Mouse (Mus musculus): Measurements from ENCODE around the gene Chst8.

Gene Chst8

DNA sequence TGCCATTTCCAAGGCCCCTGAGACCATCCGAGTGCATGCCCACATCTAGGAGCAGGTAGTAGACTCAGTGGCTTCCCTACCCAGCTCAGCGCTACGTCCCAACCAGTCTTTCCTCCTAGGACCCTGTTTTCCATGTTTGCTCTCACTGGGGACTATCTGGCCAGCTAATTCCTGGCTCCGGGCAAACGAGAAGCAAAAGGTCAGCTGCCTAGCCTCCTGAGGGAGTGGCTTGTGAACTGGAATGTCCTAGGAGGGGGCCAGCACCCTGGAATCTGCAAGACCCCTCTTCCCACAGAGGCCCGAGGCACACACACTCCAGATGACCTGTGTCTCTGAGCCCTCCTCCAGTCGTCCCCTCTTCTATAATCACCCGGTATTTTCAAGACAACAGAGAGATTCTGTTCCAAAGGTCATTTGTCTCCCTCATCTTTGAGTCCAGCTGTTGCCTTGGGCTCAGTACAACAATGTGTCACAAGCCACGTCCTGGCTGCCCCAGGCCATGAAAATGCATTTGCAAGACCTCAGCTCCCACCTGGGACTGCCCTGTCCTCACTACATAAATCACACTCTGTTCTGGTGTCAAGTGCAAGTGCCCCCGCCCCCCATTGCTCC lies 60.3 kb downstream of the Chst8 start:
- DNase-seq (ENCODE audit: extremely low spot score) = no peak

DNA sequence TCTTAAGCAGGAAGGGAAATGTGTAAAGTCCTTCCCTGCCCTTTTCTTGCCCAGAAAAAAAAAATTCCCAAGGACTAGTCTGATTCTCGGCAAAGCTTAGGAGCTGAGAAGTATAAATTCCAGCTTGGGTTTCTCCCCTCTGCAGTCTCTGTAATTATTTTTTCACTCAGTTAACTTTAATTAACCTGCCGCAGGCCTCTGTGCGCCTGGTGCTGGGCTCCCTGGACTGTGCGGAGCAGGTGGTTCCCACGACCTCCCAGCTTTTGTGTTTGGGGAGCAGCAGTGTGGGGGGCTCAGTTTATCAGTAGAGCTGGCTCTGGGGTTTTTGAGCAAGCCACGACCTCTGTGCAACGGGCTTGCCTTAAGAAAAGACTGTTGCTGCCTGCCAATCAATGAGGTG lies 62.2 kb downstream of the Chst8 start:
- no peak for DNase-seq (ENCODE audit: extremely low spot score)

DNA sequence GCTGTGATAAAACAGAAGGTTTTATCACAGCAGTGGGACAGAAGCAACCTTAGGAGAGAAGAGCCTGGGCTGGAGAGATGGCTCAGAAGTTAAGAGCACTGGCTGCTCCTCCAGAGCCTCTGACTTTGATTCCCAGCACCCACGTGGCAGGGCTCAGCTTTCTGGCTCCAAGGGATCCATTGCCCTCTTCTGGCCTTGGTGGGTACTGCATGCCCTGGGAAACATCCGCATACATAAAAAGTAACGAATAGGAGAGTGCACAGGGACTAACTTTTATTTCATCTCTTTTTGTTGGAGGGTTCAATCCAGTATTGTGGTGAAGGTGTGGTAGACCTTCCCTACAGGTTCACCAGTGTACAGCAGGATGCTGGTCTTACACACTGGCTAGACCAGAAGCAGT lies 62.8 kb downstream of the Chst8 start:
- DNase-seq (ENCODE audit: extremely low spot score) = no peak

DNA sequence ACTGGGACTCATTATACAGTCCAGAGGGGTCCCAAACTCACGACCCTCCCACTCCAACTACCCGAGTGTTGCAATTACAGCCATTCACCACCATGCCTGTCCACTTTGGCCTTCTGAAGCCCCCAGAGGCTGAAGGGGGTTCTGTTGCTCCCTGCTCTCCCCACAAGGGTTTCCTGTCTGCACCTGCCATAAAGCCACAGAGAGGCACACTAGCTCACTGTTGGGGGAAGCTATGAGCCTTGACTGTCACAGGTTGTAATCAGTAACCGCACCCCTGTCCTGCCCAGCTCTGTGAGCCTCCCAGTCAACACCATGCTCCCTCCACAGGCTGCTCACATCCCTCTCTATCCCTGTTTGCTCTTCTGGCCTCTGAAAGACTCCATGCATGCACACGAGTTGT lies 64.0 kb downstream of the Chst8 start:
- no peak for DNase-seq (ENCODE audit: extremely low spot score)

DNA sequence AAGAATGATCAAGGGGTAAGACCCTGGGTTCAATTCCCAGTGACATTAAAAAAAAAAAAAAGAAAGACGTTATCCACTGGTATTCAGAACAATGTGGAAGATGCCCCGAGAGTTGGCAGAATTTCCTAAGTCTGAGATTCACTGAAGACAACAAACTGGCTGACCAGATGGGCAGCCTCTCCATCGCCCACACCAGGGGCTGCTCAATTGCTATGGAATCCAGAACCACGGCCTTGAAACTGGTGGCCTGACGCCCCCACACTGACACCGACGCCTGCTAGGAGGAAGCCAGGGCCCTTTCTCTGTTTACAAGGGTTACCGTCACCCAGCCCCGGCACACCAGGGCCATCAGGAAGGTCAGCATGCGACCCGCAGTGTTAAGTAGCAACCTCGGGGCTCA lies 64.8 kb downstream of the Chst8 start:
- DNase-seq (ENCODE audit: extremely low spot score) = no peak

DNA sequence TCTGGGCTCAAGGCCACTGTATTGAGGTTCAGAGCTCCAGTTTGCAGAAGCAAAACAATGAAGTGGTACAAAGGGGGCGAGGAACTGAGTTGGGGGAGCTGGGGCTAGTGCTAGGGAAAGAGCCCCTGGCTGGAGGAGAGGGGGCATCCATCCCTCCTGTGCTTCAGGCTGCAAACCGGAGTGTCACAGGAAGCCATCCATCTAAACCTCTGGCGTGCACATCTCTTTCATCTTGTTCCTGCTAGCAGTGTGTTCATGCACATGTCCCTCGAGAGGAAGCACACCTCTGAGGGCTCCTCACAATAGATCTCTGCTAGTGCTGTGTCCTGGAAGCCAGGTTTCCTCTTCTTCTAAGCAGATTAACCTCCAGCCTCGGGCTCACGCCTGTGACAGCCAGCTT lies 65.9 kb downstream of the Chst8 start:
- DNase-seq (ENCODE audit: extremely low spot score) = peak; percentile 25

DNA sequence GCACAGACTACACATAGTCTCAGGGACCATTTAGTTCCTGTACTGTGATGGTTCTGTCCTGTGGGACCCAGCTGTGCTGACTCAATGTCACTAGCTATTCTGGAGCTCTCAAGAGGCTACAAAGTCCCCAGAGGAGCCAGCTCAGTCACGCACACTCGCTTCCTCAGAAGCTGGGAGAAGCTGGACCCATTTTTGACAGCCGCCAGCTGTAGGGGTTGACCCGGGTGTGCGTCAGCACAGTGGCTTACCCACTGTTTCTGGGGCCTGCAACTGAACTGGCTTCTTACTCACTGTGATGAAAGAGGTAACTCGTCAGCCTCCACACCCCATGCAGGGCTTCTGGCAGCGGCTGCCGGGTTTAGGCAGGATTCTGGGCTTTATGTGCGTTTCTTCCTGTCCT lies 66.3 kb downstream of the Chst8 start:
- no peak for DNase-seq (ENCODE audit: extremely low spot score)

DNA sequence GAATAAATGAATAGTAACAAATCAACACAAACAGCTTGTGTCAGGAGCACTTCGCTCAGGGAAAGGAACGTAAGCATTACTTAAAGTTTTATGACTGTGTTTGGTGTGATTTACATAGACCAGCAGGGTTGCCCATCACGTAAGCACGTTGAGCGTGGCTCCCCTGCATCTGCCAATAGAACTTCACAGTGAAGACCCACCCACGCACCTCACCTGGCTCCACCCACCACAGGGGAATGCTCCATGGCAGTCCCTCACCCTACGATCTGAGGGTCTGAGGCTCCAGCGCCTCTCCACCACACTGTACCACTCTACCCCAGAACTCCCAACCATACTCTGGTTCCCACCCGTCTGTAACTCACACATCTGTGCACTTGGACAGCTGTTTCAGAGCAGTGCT lies 67.1 kb downstream of the Chst8 start:
- no peak for DNase-seq (ENCODE audit: extremely low spot score)

DNA sequence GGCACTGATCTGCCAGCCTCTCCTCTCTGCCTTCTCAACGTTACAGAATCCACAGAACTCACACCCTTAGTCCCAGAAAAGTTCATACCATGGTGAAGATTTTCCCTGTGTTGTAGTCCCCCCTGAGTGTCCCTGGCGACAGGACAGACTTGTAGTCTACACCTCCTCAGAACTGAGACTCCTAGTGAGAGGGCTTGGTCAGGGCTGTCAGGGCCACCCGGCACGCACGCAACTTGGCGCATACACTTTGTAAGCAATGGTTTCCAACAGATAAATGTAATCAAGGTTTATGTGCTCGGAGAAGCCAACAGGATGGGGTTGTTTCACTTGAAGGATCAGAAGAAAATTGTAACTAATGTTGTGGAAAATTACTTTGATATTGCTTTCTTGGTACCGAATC lies 67.5 kb downstream of the Chst8 start:
- DNase-seq (ENCODE audit: extremely low spot score) = no peak

DNA sequence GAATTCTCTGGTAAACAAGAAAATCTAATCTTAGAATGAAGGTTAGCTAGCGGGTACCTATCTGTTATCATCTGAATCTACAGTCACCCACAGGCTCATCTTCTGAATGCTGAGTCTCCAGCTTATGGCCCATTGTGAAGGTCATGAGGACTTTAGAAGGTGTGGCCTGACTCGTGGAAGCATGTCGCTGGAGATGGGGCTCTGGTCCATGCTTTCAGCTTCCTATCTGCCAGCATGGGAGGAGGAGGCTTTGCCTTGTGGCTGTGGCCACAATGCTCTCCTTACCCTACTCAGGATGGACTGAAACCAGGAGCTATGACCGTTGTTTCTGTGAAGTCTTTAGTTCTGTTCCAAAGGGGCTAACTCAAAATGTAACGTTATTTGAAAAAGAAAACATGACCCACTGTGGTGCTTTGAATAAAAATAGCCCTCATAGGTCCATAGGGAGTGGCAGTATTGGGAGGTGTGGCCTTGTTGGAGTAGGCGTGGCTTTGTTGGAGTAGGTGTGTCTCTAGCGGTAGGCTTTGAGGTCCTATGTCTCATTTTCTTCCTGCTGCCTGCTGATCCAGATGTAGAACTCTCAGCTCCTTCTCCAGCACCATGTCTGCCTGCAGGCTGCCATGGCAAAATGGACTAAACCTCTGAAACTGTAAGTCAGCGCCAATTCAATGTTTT lies 69.0 kb downstream of the Chst8 start:
- no peak for DNase-seq (ENCODE audit: extremely low spot score)

DNA sequence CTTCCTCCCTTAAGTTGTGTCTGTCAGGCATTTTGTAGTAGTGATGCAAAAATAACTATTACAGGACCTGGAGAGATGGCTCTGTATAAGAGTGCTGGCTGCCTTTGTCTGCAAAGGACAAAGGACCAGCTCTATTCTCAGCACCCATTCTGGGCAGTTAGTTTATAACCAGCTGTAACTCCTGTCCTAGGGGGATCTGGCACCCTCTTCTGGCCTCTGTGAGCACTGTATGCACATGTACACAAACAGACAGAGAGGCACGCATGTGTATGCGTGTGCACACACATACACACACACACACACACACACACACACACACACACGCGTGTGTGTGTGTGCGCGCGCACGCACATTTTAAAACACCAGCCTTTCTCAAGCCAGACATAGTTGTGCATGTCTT lies 73.1 kb downstream of the Chst8 start:
- DNase-seq (ENCODE audit: extremely low spot score) = no peak

DNA sequence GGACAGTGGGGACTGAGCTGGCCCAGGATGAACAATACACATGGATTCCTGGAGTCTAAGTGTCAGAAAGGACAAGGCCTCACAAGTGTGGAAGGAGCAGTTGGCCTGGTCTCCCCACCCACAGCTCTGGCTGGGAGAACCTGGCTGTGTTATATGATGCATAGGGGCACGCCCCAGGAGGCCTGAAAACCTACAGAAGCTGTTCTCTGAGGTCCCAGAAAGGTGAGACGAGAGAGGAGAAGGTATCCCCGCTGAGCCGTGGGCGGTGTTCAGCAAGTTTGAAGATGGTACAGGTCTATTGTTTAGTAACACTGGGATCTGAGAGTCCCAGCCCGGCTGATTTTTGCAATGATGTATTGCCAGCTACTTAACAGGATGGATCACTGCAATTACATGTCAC lies 75.3 kb downstream of the Chst8 start:
- DNase-seq (ENCODE audit: extremely low spot score) = no peak

DNA sequence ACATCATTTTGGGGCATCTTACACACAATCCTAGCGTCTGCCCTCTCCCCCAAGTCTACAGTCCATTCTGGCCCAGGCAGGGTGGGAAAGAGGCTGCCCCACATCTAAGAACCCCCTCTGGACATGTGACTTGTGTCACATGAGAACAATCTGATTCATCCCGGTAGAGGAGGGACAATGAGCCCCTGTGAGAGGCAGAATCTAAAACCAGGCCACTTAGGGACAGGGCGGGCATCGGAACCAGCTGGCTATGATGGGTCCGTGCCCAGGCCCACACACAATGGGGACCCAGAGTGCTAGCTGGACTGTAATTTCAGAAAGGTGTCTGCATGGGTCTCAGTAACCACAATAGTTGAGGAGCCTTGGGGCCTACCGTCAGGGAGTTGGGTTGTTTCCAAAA lies 78.2 kb downstream of the Chst8 start:
- no peak for DNase-seq (ENCODE audit: extremely low spot score)

DNA sequence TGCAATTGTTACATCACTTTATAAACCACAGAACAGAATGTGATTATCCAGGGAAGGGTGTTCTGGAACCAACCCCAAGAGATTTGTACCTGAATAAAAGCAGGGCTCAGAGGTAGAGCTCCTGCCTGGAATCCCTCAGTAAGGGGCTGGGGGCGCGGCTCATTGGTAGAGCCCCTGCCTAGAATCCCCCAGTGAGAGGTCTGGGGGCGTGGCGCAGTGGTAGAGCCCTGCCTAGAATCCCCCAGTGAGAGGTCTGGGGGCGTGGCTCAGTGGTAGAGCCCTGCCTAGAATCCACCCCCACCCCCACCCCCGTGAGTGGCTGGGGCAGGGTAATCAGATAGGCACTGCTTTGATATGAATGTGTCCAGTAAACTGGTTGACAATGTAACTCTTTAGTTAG lies 83.6 kb downstream of the Chst8 start:
- DNase-seq (ENCODE audit: extremely low spot score) = no peak

DNA sequence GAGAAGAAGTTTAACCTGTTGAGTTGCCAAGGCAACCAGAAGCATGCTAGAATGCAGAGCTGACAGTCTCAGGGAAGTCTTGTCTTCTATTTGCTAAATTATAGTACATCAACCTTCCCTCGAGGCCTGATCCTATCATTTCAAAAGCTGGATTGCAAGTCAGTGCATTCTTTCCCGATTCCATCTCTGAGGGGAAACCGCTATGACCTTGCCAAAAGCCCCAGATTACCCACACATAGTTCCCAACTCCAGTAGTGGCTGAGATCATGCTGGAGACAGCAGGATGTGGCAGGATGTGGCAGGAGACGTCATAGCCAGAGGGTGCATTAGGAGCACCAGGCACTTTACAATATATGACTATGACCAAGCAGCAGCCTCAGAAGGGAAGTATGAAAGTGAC lies 87.3 kb downstream of the Chst8 start:
- DNase-seq (ENCODE audit: extremely low spot score) = no peak

DNA sequence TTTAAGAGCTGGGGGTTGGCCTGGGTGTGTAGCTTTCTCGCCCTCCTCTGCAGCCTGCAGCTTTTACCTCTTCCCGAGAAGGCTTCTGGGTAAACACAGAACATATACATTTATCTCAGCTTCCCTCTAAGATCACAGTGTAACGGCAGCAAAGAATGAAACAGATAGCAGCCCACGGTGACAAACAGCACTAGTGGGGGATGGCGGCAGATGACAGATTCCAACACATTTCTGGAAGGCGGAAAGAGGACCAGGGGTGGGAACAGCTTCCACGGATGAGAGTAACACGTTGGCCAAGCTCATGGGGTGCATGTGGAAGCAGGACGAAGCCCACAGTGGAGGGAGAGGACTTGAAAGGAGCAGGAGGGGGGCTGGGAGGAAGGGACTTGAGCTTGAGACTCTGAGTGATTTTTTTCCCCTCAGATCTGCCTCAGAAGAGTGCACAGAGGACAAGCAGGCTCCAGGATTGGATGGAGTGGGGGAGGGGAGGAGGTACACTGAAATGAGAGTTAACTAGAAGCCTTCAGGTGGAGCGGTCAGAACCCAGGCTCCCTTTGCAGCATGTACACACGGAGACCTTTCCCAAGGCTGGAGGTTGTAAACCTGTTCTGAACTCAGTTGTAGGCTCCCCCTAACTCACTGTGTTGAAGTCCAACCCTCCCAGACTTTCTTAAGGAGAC lies 89.8 kb downstream of the Chst8 start:
- peak; percentile 12 for DNase-seq (ENCODE audit: extremely low spot score)

DNA sequence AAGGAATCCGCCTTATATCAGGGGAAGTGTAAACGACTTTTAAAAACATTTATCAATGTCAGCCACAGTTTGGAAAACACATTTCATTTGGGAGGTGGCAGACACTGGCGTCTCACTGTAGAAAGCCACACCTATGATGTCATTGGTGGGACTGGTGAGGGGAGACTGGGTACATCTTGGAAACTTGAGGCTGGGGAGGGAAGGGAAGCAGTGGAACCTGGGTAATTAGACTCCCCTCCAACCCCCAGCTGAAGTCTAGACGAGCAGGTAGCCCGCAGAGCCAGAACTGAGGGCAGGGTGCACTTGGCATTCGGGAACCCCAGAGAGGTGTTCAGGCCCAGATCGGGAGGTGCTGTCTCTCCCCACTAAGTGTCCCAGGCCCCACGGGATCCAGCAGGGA lies 90.4 kb downstream of the Chst8 start:
- DNase-seq (ENCODE audit: extremely low spot score) = no peak

DNA sequence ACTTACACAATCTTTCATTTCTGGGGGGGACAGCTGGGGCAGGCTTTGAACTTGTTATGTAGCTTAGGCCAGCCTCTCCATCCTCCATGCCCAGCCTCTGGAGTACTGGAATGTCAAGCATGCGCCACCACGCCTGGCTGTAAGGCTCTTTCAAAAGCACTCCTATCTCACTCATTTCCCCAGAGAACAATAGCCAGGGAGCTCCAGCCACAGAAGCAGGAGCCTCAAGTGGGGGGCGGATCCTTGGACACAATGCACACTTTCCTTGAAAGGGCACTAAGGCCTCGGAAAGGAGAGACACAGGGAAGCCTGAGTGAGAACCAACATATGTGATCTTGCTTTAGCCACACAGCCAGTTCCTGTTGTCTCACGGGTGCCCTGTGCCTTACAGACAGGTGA lies 90.9 kb downstream of the Chst8 start:
- DNase-seq (ENCODE audit: extremely low spot score) = peak; percentile 64

DNA sequence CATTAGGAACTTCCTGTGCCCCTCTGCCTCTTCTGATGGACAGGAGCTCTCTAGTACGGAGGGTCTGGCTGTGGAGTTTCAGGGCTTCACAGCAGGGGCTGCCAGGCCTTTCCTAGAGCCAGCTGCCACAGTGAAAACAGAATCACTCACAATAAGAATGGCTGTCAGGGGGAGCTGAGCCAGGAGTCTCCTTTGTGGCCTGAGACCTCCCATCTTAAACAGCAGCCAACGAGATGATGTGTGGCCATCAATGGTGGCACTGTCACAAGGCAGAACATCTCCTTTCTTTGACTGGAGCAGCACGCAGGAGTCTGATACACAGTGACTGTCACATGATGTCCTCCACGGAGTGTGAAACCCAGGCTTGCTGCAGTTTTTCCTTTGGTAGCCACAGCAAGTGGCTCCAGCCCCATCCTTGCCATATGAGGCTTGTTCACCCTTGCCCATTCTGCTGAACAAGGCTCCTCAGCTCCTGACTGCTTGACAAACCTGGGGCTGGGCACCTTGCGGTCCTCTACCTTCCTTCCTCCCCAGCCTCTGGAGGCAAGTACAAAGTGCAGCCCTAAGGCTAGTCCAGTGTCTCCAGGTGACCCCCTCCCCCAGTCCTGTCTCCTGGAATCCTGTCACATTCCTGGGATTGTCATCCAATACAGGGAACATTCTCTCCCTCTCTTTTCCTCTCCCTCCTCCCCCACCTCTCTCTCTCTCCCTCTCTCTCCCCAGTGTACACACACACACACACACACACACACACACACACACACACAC lies 91.4 kb downstream of the Chst8 start:
- DNase-seq (ENCODE audit: extremely low spot score) = no peak

DNA sequence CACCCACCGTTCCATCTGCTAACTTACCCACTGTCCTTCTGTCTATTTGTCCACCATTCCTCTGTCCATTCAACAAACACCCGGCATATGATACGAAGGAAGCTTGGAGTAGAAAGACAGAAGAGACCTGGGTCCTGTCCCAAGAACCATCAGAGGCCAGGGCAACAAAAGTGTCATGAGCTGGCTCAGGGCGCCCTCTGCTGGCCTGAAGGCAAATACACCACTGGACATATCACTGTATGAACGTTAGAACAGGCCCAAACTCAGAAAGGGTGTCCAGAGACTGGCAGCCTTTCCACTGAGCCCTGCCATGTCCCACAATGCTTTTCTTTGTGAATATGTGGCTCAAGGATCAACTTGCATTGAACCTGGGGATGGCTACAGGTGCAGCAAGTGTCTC lies 92.9 kb downstream of the Chst8 start:
- peak; percentile 64 for DNase-seq (ENCODE audit: extremely low spot score)

DNA sequence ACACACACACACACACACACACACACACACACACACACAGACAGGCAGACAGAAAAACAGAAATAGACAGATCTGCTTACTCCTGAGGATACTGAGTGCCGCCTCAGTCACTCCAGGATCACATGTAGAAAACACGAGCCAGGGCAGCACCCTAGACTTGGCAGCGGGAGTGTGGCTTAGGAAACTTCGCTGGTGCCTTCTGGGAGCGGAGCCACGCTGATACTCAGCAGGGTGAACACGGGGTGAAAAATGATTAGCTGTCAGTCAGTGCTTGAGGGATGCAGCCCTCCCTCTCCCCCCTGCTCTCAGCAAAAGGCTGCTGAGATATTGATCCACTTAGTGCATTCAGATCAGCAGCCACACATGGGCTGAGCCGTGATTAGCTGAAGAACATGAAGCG lies 93.9 kb downstream of the Chst8 start:
- DNase-seq (ENCODE audit: extremely low spot score) = no peak

DNA sequence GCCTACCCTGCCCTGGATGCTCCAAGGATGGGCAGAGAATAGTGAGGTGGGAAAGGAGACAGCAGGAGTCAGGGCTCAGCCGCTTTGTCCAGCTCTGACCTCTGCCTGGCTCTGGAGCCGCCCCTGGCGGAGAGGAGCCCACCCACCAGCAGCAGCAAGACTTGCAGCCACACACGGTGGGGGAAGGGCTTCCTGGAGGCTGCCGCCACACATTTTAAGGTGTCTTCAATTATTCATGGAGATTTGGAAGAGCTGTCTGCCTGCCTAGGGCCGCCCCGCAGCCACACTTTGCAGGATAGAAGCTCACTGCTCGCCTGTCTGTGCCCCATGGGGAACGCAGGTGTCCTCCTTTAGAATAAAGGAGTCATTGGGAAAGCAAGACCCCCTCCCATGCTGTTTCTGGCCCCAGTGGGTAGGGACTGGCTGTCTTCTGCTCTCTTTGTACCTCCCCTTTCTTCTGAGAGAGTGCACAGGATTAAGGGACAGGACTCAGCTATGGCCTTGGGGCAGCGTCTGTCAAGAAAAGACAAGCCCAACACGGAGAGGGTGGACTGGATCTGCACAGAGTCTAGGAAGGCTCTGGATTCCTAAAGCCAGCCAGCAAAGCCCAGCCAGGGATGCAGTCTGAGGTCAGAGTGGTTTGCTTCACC lies 95.2 kb downstream of the Chst8 start:
- DNase-seq (ENCODE audit: extremely low spot score) = peak; percentile 56
